Mouse (Mus musculus) limb, embryonic 11.5 days (tissue): ENCODE results near the gene Serpina3a. TPM values are rescaled to one million over a fixed set of nuclear protein-coding genes. Genes with fewer than 3 reads are reported as not detected.
A peak's percentile ranks its signal among the peaks of the same experiment; 100 is the strongest.

Experiments used
- ATAC-seq: fragments of 200-750 bp; cut with Nextera tagmentation; 2 replicates; pipeline ENCODE4 v1.8.0; 2017; ENCODE audit warnings: low read depth; ENCODE audit not compliant: insufficient number of reproducible peaks, low FRiP score, low TSS enrichment
- DNase-seq: peaks from one replicate; pipeline ENCODE4 v3.0.0-alpha.2; 2015; ENCODE audit warnings: low spot score
- H3K27ac ChIP-seq: fragments of 300-500 bp; sonication (generic); replicated peaks from 2 replicates; pipeline ENCODE4 v1.5.1; 2014; ENCODE audit warnings: low read depth, mild to moderate bottlenecking, low read length
- H3K27me3 ChIP-seq: fragments of 300-500 bp; sonication (generic); 2 replicates; pipeline ENCODE4 v1.6.1; 2014; ENCODE audit warnings: mild to moderate bottlenecking, low read length, mixed read lengths; ENCODE audit not compliant: control insufficient read depth, insufficient read depth
- H3K36me3 ChIP-seq: fragments of 300-500 bp; sonication (generic); 2 replicates; pipeline ENCODE4 v1.6.1; 2014; ENCODE audit warnings: mild to moderate bottlenecking, low read length, moderate library complexity, mixed read lengths; ENCODE audit not compliant: control insufficient read depth, insufficient read depth
- H3K4me1 ChIP-seq: fragments of 300-500 bp; sonication (generic); 2 replicates; pipeline ENCODE4 v1.6.1; 2014; ENCODE audit warnings: low read length, mixed read lengths; ENCODE audit not compliant: control insufficient read depth, insufficient read depth
- H3K4me2 ChIP-seq: fragments of 300-500 bp; sonication (generic); 2 replicates; pipeline ENCODE4 v1.6.1; 2014; ENCODE audit warnings: low read depth, mild to moderate bottlenecking, moderate library complexity; ENCODE audit not compliant: severe bottlenecking
- H3K4me3 ChIP-seq: fragments of 300-500 bp; sonication (generic); 2 replicates; pipeline ENCODE4 v1.5.1; 2014; ENCODE audit warnings: low read depth, low read length
- H3K9ac ChIP-seq: fragments of 300-500 bp; sonication (generic); 2 replicates; pipeline ENCODE4 v1.6.1; 2014; ENCODE audit warnings: mild to moderate bottlenecking, low read length
- H3K9me3 ChIP-seq: fragments of 300-500 bp; sonication (generic); 2 replicates; pipeline ENCODE4 v1.6.1; 2016; ENCODE audit warnings: low read length; ENCODE audit not compliant: control insufficient read depth
- WGBS: fragments of 180-500 bp; shearing (Covaris S2); extraction: QIAGEN DNeasy Blood & Tissue Kit; methylation state at CpG from one replicate; pipeline ENCODE4 v1.1.7; 2014; 5-methylcytosine and 5-hydroxymethylcytosine counted together
- polyA plus RNA-seq: library from polyadenylated mRNA; unstranded; fragments of >200 nt; fragmentation: Nextera tagmentation; extraction: Ambion mirVana; gene quantifications from 2 replicates; pipeline ENCODE4 v1.2.1, GENCODE M21; 2014

Serpina3a gene
- polyA plus RNA-seq, 1 experiment from 2014 or later: not detected

DNA sequence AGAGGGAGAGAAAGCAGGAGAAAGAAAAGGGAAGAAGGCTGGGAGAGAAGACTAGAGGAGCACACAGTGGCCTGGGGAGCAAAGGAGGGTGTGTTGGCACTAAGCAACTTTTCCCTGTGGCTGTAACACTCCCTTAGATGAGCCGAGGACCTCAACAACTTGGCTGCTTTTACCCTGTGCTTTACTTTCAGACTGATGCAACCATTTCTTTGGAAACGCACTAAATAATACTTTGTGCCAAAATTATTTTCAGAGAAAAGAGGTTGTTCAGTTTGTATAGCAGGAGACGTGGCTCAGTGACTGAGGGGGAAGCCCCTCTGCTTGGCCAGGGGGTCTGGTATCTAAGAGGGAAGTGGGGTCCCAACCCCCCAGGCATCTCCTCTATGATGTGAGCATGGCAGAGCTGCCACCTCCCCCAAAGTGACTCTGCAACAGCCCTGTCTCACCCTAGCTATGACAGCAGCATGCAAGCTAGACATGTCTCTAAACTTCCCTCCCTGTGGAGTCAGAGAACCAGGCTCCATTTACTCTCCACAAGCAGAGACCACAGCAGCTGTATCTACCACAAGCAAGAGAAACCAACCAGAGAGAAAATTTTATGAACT lies 40.6 kb downstream of the Serpina3a start:
- Histone ChIP-seq H3K9me3 (no peaks in the 10 kb centered on the region), H3K9ac (no peak overlapping the region), H3K36me3 (no peaks in the 10 kb centered on the region), H3K4me1 (no peaks in the 10 kb centered on the region), H3K27ac (no peak overlapping the region), H3K4me3 (no peak overlapping the region), H3K27me3 (no peaks in the 10 kb centered on the region), H3K4me2 (no peak overlapping the region)
- WGBS: 88% methylated on average over 3 of the region's 3 CpGs
- ATAC-seq: no peak
- peak; percentile 10 for DNase-seq

DNA sequence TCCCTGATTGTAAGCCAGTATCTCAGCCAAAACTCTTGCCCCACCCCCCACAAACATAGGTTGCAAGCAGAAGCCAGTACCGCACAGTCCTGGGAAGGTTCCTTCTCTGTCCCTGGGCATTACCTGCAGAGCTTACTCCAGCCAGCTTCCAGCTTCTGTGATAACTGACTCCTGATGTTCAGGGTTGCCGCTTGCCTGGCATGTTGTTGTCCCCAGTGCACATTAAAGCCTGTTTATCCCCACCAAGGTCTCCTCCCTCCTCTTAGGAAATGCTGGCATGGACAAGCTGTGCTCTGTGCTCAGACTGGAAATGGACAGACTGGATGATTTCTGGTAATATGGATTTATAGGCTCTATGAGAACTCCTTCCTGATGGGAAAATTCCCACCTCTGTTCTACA lies 41.1 kb downstream of the Serpina3a start, which contains the start of gene Serpina3c:
Gene Serpina3c (minus strand): TSS at position 215 of the 400 bp plus-strand sequence.
- DNase-seq: peak; percentile 11
- Histone ChIP-seq H3K27me3 (no peaks in the 10 kb centered on the region), H3K9ac (no peak within 1 kb of the TSS), H3K4me3 (no peak within 1 kb of the TSS), H3K36me3 (no peaks in the 10 kb centered on the region), H3K9me3 (no peaks in the 10 kb centered on the region), H3K4me1 (no peaks in the 10 kb centered on the region), H3K4me2 (no peak within 1 kb of the TSS), H3K27ac (no peak within 1 kb of the TSS)
- no peak for ATAC-seq
- 91% methylated on average over 2 of the region's 2 CpGs for WGBS

Other genes starting within 250 kb of the Serpina3a start
- gene Serpina1a, start 249.2 kb upstream of the Serpina3a start, polyA plus RNA-seq: not detected in 2 replicates
- not detected in 2 replicates for gene Serpina1c, start 207.8 kb upstream of the Serpina3a start, polyA plus RNA-seq
- not detected in 2 replicates for gene Serpina1e, start 153.7 kb upstream of the Serpina3a start, polyA plus RNA-seq
- gene Serpina11, start 122.8 kb upstream of the Serpina3a start, polyA plus RNA-seq: not detected in 2 replicates
- gene Serpina9, start 99.0 kb upstream of the Serpina3a start, polyA plus RNA-seq: not detected in 2 replicates
- gene Serpina12, start 68.3 kb upstream of the Serpina3a start, polyA plus RNA-seq: not detected in 2 replicates
- gene Serpina5, start 11.6 kb upstream of the Serpina3a start, polyA plus RNA-seq: not detected in 2 replicates
- gene Serpina3b, start 15.3 kb downstream of the Serpina3a start, polyA plus RNA-seq: not detected in 2 replicates
- not detected in 2 replicates for gene Serpina3c, start 41.1 kb downstream of the Serpina3a start, polyA plus RNA-seq
- gene Serpina3f, start 101.8 kb downstream of the Serpina3a start, polyA plus RNA-seq: not detected in 2 replicates
- 0.33 and 0.35 TPM in 2 replicates for gene Serpina3g, start 123.5 kb downstream of the Serpina3a start, polyA plus RNA-seq
- gene Serpina3i, start 150.4 kb downstream of the Serpina3a start, polyA plus RNA-seq: 0.18 TPM in 1 of 2 replicates, not detected in the other
- gene Serpina3j, start 201.8 kb downstream of the Serpina3a start, polyA plus RNA-seq: not detected in 2 replicates
- gene Serpina3k, start 225.8 kb downstream of the Serpina3a start, polyA plus RNA-seq: not detected in 2 replicates
- gene Serpina3m, start 225.8 kb downstream of the Serpina3a start, polyA plus RNA-seq: not detected in 2 replicates